Mouse (Mus musculus): ENCODE data around the gene Lat. TPM values are rescaled to one million over a fixed set of nuclear protein-coding genes. Genes with fewer than 3 reads are reported as not detected.

Gene Lat
- total and polyA plus RNA-seq, 3 experiments = 0.62 to 1.2 TPM; not detected in 1

- 0 out of 4 replicates have a peak, but pooled peaks cover 0 to 3% of the 10 kb centered on the region in 2 experiments for H3K36me3 ChIP-seq (ENCODE audit: control insufficient read depth in 1 of 2, insufficient read depth in 2 of 2, low read length in 2 of 2)
- peaks cover 0 to 17% of the 10 kb centered on the region in 2 experiments; a peak in 2 of 4 replicates for H3K4me1 ChIP-seq (ENCODE audit: control insufficient read depth in 1 of 2, insufficient read depth in 2 of 2, low read length in 2 of 2)
- no peak within 1 kb of the TSS for H3K27ac ChIP-seq (ENCODE audit: control insufficient read depth, low read depth, low read length)
- DNase-seq (ENCODE audit: low read depth, low spot score) = no peak
- H3K27me3 ChIP-seq (ENCODE audit: control insufficient read depth in 1 of 2, insufficient read depth in 2 of 2, low read length in 2 of 2) = peaks cover 0 to 2% of the 10 kb centered on the region in 2 experiments; a peak in 3 of 4 replicates
- H3K9ac ChIP-seq (ENCODE audit: control insufficient read depth, low read depth, low read length, poor library complexity, severe bottlenecking) = no peak within 1 kb of the TSS
- H3K4me3 ChIP-seq (ENCODE audit: control insufficient read depth in 1 of 2, insufficient read depth in 1 of 2, low read depth in 2 of 2, low read length in 2 of 2) = no peak within 1 kb of the TSS
- H3K79me2 ChIP-seq (ENCODE audit: control insufficient read depth, insufficient read depth, low read length, poor library complexity) = no peaks in the 10 kb centered on the region
- H3K9me3 ChIP-seq (replicated peaks; ENCODE audit: insufficient read depth, low read length) = no peaks in the 10 kb centered on the region
- TF ChIP-seq MEF2A (IDR thresholded peaks at IDR 0.05; ENCODE audit: extremely low read depth, insufficient replicate concordance, low read depth, low read length, poor library complexity, severe bottlenecking) (no peak), ZKSCAN1 (IDR thresholded peaks at IDR 0.05; ENCODE audit: low read depth, low read length) (no peak), POLR2AphosphoS5 (IDR thresholded peaks at IDR 0.05; ENCODE audit: borderline replicate concordance, low read depth, low read length) (no peak), KAT2A (conservative IDR thresholded peaks at IDR 0.05; ENCODE audit: low read depth, low read length) (no peak), JUND (IDR thresholded peaks at IDR 0.05; ENCODE audit: low read depth, low read length) (no peak), SIN3A (IDR thresholded peaks at IDR 0.05; ENCODE audit: low read length) (no peak), CHD2 (IDR thresholded peaks at IDR 0.05; ENCODE audit: low read length) (no peak), NELFE (IDR thresholded peaks at IDR 0.05; ENCODE audit: low read depth, low read length) (no peak), POLR2A (IDR thresholded peaks at IDR 0.05; ENCODE audit: control insufficient read depth in 1 of 2, insufficient read depth in 1 of 2, low read depth in 1 of 2, low read length in 2 of 2, poor library complexity in 1 of 2) (no peak), BHLHE40 (IDR thresholded peaks at IDR 0.05; ENCODE audit: borderline replicate concordance, low read depth, low read length) (no peak), MAFK (IDR thresholded peaks at IDR 0.05; ENCODE audit: borderline replicate concordance, low read depth, low read length) (no peak), GABPA (IDR thresholded peaks at IDR 0.05; ENCODE audit: low read depth, low read length) (no peak), USF2 (IDR thresholded peaks at IDR 0.05; ENCODE audit: borderline replicate concordance in 1 of 2, insufficient read depth in 1 of 2, low read depth in 1 of 2, low read length in 2 of 2) (no peak), CHD1 (IDR thresholded peaks at IDR 0.05; ENCODE audit: low read depth, low read length) (no peak), HCFC1 (IDR thresholded peaks at IDR 0.05; ENCODE audit: low read depth, low read length) (no peak), ZC3H11A (IDR thresholded peaks at IDR 0.05; ENCODE audit: low read depth, low read length) (no peak), EP300 (IDR thresholded peaks at IDR 0.05; ENCODE audit: low read depth in 1 of 2, low read length in 2 of 2) (no peak), NRF1 (IDR thresholded peaks at IDR 0.05; ENCODE audit: insufficient read depth, low read depth, low read length, poor library complexity, severe bottlenecking) (no peak), ETS1 (IDR thresholded peaks at IDR 0.05; ENCODE audit: low read depth, low read length) (no peak)
Observed at GRCm38 (mm10) chr7:126414725-126415124, 45.4 kb upstream of the Lat start, which contains the start of gene Cd19. Gene Cd19, minus strand, starts transcription at chr7:126414889.

- DNase-seq (ENCODE audit: low read depth, low spot score) = no peak
- Histone ChIP-seq H3K4me3 (ENCODE audit: control insufficient read depth in 1 of 2, insufficient read depth in 1 of 2, low read depth in 2 of 2, low read length in 2 of 2) (no peak overlapping the region), H3K27me3 (ENCODE audit: control insufficient read depth in 1 of 2, insufficient read depth in 2 of 2, low read length in 2 of 2) (peaks cover 0 to 3% of the 10 kb centered on the region in 2 experiments; a peak in 3 of 4 replicates), H3K79me2 (ENCODE audit: control insufficient read depth, insufficient read depth, low read length, poor library complexity) (no peaks in the 10 kb centered on the region), H3K9ac (ENCODE audit: control insufficient read depth, low read depth, low read length, poor library complexity, severe bottlenecking) (no peak overlapping the region), H3K4me1 (ENCODE audit: control insufficient read depth in 1 of 2, insufficient read depth in 2 of 2, low read length in 2 of 2) (0 out of 4 replicates have a peak, but pooled peaks cover 0 to under 1% of the 10 kb centered on the region in 2 experiments), H3K36me3 (ENCODE audit: control insufficient read depth in 1 of 2, insufficient read depth in 2 of 2, low read length in 2 of 2) (no peaks in the 10 kb centered on the region), H3K9me3 (replicated peaks; ENCODE audit: insufficient read depth, low read length) (no peaks in the 10 kb centered on the region), H3K27ac (ENCODE audit: control insufficient read depth, low read depth, low read length) (no peak overlapping the region)
- TF ChIP-seq SMC3 (IDR thresholded peaks at IDR 0.05; ENCODE audit: low read depth, low read length) = no peak
- no peak for TF ChIP-seq SIN3A (IDR thresholded peaks at IDR 0.05; ENCODE audit: low read length)
- no peak for TF ChIP-seq ZMIZ1 (IDR thresholded peaks at IDR 0.05; ENCODE audit: low read depth, low read length)
- TF ChIP-seq KAT2A (conservative IDR thresholded peaks at IDR 0.05; ENCODE audit: low read depth, low read length) = no peak
- no peak for TF ChIP-seq GATA1 (IDR thresholded peaks at IDR 0.05; ENCODE audit: low read depth, low read length)
- no peak for TF ChIP-seq ELF1 (IDR thresholded peaks at IDR 0.05; ENCODE audit: low read depth, low read length)
- TF ChIP-seq CTCF (IDR thresholded peaks at IDR 0.05 in 2 of 3, conservative IDR thresholded peaks at IDR 0.05 in 1 of 3; ENCODE audit: control insufficient read depth in 1 of 3, insufficient read depth in 1 of 3, low read depth in 2 of 3, low read length in 3 of 3, poor library complexity in 1 of 3, severe bottlenecking in 1 of 3) = no peak
- no peak for TF ChIP-seq BHLHE40 (IDR thresholded peaks at IDR 0.05; ENCODE audit: borderline replicate concordance, low read depth, low read length)
- TF ChIP-seq CHD2 (IDR thresholded peaks at IDR 0.05; ENCODE audit: low read length) = no peak
- no peak for TF ChIP-seq NELFE (IDR thresholded peaks at IDR 0.05; ENCODE audit: low read depth, low read length)
- no peak for TF ChIP-seq USF2 (IDR thresholded peaks at IDR 0.05; ENCODE audit: borderline replicate concordance in 1 of 2, insufficient read depth in 1 of 2, low read depth in 1 of 2, low read length in 2 of 2)
- no peak for TF ChIP-seq MYC (IDR thresholded peaks at IDR 0.05; ENCODE audit: low read depth, low read length)
Observed at GRCm38 (mm10) chr7:126411061-126411460, 41.7 kb upstream of the Lat start.
